ENCODE assay signal across 9 mouse cellular contexts in the genomic region with DNA sequence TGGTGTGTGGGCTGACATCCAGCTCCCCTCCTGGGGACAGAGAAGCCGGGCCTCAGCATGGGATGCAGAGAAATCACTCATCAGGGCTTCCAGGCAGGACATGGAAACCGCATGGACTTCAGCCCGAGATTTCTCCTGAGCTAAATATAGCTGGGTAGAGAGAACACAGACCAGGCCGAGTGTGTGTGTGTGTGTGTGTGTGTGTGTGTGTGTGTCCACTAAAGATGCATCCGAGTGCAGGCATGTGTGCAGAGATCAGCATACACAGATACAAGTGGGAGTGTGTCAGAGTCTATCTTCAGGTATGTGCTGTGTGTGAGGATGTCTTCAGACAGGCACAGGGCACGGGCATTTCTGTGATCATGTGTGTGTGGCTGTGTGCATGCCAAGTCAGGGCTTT. TPM values are rescaled to one million over a fixed set of nuclear protein-coding genes. Genes with fewer than 3 reads are reported as not detected.
DNase-seq lines count a peak whose midpoint lies in the region; ATAC-seq and TF ChIP-seq lines count a peak whose summit lies in the region.
"Had no signal": no experiment of that assay in that cellular context is flagged by ENCODE, and none has a peak within 500 bp of the region (broad histone marks: within the 10 kb centered on the region; RNA-seq: fewer than 3 reads in every experiment).

No protein-coding gene starts in this region.

- H3K36me3 ChIP-seq in lung, embryonic 14.5 days (ENCODE audit: insufficient read depth) = no peaks in the 10 kb centered on the region
- H3K36me3 ChIP-seq in heart, embryonic 11.5 days (ENCODE audit: control insufficient read depth, insufficient read depth, low read length) = no peaks in the 10 kb centered on the region
- no peaks in the 10 kb centered on the region for H3K36me3 ChIP-seq in myocyte (ENCODE audit: control insufficient read depth, insufficient read depth)
- H3K36me3 ChIP-seq: limb, embryonic 13.5 days had no signal

- TF ChIP-seq CTCF in lung, embryonic 14.5 days (IDR thresholded peaks at IDR 0.05; ENCODE audit: low read depth) = no peak

- intact Hi-C loops in left cerebral cortex, postnatal 10 days (cut with DNase I) = no loop called here

- peaks cover 3% of the 10 kb centered on the region for H3K4me1 ChIP-seq in lung, embryonic 14.5 days (ENCODE audit: insufficient read depth)
- H3K4me1 ChIP-seq in heart, embryonic 11.5 days (ENCODE audit: control insufficient read depth, insufficient read depth, low read length) = peaks cover 14% of the 10 kb centered on the region

- peak overlapping the region; percentile 12; the same call in 1 of the 2 replicates for H3K27ac ChIP-seq in lung, embryonic 14.5 days (ENCODE audit: low read depth)
- H3K27ac ChIP-seq in heart, embryonic 11.5 days (ENCODE audit: low read depth, low read length) = peak overlapping the region; percentile 77

- H3K79me2 ChIP-seq in myocyte (ENCODE audit: control insufficient read depth, insufficient read depth) = no peaks in the 10 kb centered on the region

- DNase-seq in cerebellum, postnatal 10 days = peak; percentile 45 to 50
- no peak for DNase-seq in cerebellum, adult 9-10 months
- peak; percentile 53 for DNase-seq in lung, embryonic 14.5 days
- no peak for DNase-seq in lung, postnatal 36 days
- DNase-seq in left cerebral cortex, postnatal 10 days (ENCODE audit: extremely low spot score in 1 of 2, low spot score in 2 of 2) = no peak
- DNase-seq in thymus, postnatal 10 days (ENCODE audit: low spot score in 2 of 2) = no peak

- WGBS in lung, embryonic 14.5 days = 49% methylated on average over 6 of the region's 6 CpGs
- 35% methylated on average over 6 of the region's 6 CpGs for WGBS in heart, embryonic 11.5 days (ENCODE audit: insufficient replicate concordance)

- H3ac ChIP-seq in myocyte (ENCODE audit: control insufficient read depth, insufficient read length) = no peak overlapping the region

- no peak overlapping the region for H3K4me2 ChIP-seq in lung, embryonic 14.5 days
- no peak overlapping the region for H3K4me2 ChIP-seq in heart, embryonic 11.5 days
- peak overlapping the region; percentile 57 for H3K4me2 ChIP-seq in myocyte (ENCODE audit: low read depth)

- no peak for TF ChIP-seq POLR2A in myocyte (IDR thresholded peaks at IDR 0.05; ENCODE audit: insufficient read length, low read depth)

- ATAC-seq in lung, embryonic 14.5 days (ENCODE audit: insufficient read depth) = peak; percentile 56
- no peak for ATAC-seq in heart, embryonic 11.5 days (replicated peaks; ENCODE audit: insufficient number of reproducible peaks, low FRiP score, low TSS enrichment)

- H3K27me3 ChIP-seq in lung, embryonic 14.5 days (ENCODE audit: insufficient read depth, low read length) = no peaks in the 10 kb centered on the region
- H3K27me3 ChIP-seq in heart, embryonic 11.5 days (ENCODE audit: control insufficient read depth, insufficient read depth, low read length) = no peaks in the 10 kb centered on the region
- no peaks in the 10 kb centered on the region for H3K27me3 ChIP-seq in myocyte (ENCODE audit: control insufficient read depth, insufficient read depth, insufficient read length)

- no peak overlapping the region for H3K9ac ChIP-seq in lung, embryonic 14.5 days
- H3K9ac ChIP-seq in heart, embryonic 11.5 days (ENCODE audit: low read depth, low read length) = 0 out of 2 replicates have a peak overlapping the region, but pooled peaks have one; percentile 28
- H3K9ac ChIP-seq: limb, embryonic 13.5 days had no signal

- H3K4me3 ChIP-seq in lung, embryonic 14.5 days (ENCODE audit: low read depth, low read length) = no peak overlapping the region
- H3K4me3 ChIP-seq in heart, embryonic 11.5 days (ENCODE audit: low read depth, low read length) = no peak overlapping the region
- H3K4me3 ChIP-seq in myocyte = no peak overlapping the region
- H3K4me3 ChIP-seq: limb, embryonic 13.5 days had no signal

- no peaks in the 10 kb centered on the region for H3K9me3 ChIP-seq in lung, embryonic 14.5 days (ENCODE audit: low read depth, low read length)
- H3K9me3 ChIP-seq in heart, embryonic 11.5 days (replicated peaks; ENCODE audit: control insufficient read depth, low read length) = no peaks in the 10 kb centered on the region
- H3K9me3 ChIP-seq: limb, embryonic 13.5 days had no signal

TF ChIP-seq in myocyte, 11 proteins besides CTCF, POLR2A, EP300 and RAD21:
- TF ChIP-seq MYOD1 (IDR thresholded peaks at IDR 0.05; ENCODE audit: control insufficient read depth in 1 of 3, insufficient read length in 2 of 3, low read depth in 2 of 3) (peak in 1 of 3 experiments; percentile 26), MYOG (IDR thresholded peaks at IDR 0.05; ENCODE audit: control insufficient read depth in 1 of 3, insufficient read depth in 1 of 3, insufficient read length in 2 of 3, low read depth in 2 of 3) (peak in 1 of 3 experiments; percentile 22), SRF (IDR thresholded peaks at IDR 0.05; ENCODE audit: control insufficient read depth, insufficient read length, low read depth) (no peak)

RNA-seq across cellular contexts. Expression of a gene that starts 25.0 kb away (rescaled TPM):
- polyA plus RNA-seq in lung, embryonic 14.5 days (2014; fragmentation: Nextera tagmentation; extraction: Ambion mirVana) = 18.3 and 24.6 TPM in 2 replicates
- polyA plus RNA-seq in heart, embryonic 11.5 days (2014; fragmentation: Nextera tagmentation; extraction: Ambion mirVana) = 21.3 and 25.6 TPM in 2 replicates
- 52.2 TPM for polyA plus RNA-seq in myocyte (2012; fragmentation: generic; extraction: Trizol)
- total RNA-seq in left cerebral cortex, postnatal 10 days (2021) = 10 to 100 TPM in 1 of 2 experiments, 1 to 10 TPM in 1; 8.2 to 10.4 TPM

RNA-seq across cellular contexts. Expression of a gene that starts 36.8 kb away (rescaled TPM):
- 22.9 and 24.4 TPM in 2 replicates for polyA plus RNA-seq in lung, embryonic 14.5 days (2014; fragmentation: Nextera tagmentation; extraction: Ambion mirVana)
- polyA plus RNA-seq in heart, embryonic 11.5 days (2014; fragmentation: Nextera tagmentation; extraction: Ambion mirVana) = 7.9 and 11.6 TPM in 2 replicates
- 65.2 TPM for polyA plus RNA-seq in myocyte (2012; fragmentation: generic; extraction: Trizol)
- 10 to 100 TPM; 20.4 to 21.3 TPM for total RNA-seq in left cerebral cortex, postnatal 10 days (2021)

RNA-seq across cellular contexts. Expression of a gene that starts 54.1 kb away (rescaled TPM):
- 315 and 321 TPM in 2 replicates for polyA plus RNA-seq in lung, embryonic 14.5 days (2014; fragmentation: Nextera tagmentation; extraction: Ambion mirVana)
- polyA plus RNA-seq in heart, embryonic 11.5 days (2014; fragmentation: Nextera tagmentation; extraction: Ambion mirVana) = 300 and 340 TPM in 2 replicates
- polyA plus RNA-seq in myocyte (2012; fragmentation: generic; extraction: Trizol) = 225 TPM
- total RNA-seq in left cerebral cortex, postnatal 10 days (2021) = 100 to 1,000 TPM; 158 to 161 TPM

RNA-seq across cellular contexts. Expression of a gene that starts 59.9 kb away (rescaled TPM):
- polyA plus RNA-seq in lung, embryonic 14.5 days (2014; fragmentation: Nextera tagmentation; extraction: Ambion mirVana) = 4.5 and 5.7 TPM in 2 replicates
- 1.4 TPM in 2 replicates for polyA plus RNA-seq in heart, embryonic 11.5 days (2014; fragmentation: Nextera tagmentation; extraction: Ambion mirVana)
- 0.47 TPM for polyA plus RNA-seq in myocyte (2012; fragmentation: generic; extraction: Trizol)
- 100 to 1,000 TPM; 127 to 166 TPM for total RNA-seq in left cerebral cortex, postnatal 10 days (2021)

Comparison
In these comparisons a context has a peak if more than half of its experiments do, and no peak if none do; other contexts are left out.
1. DNase-seq: peak in cerebellum, postnatal 10 days (2 of 2) and lung, embryonic 14.5 days (single experiment); none in cerebellum, adult 9-10 months (single experiment), lung, postnatal 36 days (single experiment), left cerebral cortex, postnatal 10 days (0 of 2) and thymus, postnatal 10 days (0 of 2).